Mouse (Mus musculus) erythroid progenitor cell, adult 5-6 weeks (primary cell): ENCODE measurements around the gene Samd14. TPM values are rescaled to one million over a fixed set of nuclear protein-coding genes. Genes with fewer than 3 reads are reported as not detected.

Source experiments
- ATAC-seq: replicated peaks from 2 replicates; pipeline ENCODE4 v1.8.0; 2016; ENCODE audit warnings: moderate number of reproducible peaks, mild to moderate bottlenecking, moderate TSS enrichment, inconsistent platforms; ENCODE audit not compliant: poor library complexity, low FRiP score, severe bottlenecking
- total RNA-seq, 2 experiments: library from RNA; stranded (forward) in 1 of 2; stranded (reverse) in 1 of 2; fragments of 150-400 nt in 1 of 2; fragments of 186-747, 209-891 nt in 1 of 2; gene quantifications; 2 replicates each; pipeline versions ENCODE4 v1.2.3 to v1.2.4; 2015 to 2017; ENCODE audit warnings: low replicate concordance in 2 of 2

Samd14 gene
- total RNA-seq, 2 experiments from 2014 or later = 99.2 to 103 TPM

DNA sequence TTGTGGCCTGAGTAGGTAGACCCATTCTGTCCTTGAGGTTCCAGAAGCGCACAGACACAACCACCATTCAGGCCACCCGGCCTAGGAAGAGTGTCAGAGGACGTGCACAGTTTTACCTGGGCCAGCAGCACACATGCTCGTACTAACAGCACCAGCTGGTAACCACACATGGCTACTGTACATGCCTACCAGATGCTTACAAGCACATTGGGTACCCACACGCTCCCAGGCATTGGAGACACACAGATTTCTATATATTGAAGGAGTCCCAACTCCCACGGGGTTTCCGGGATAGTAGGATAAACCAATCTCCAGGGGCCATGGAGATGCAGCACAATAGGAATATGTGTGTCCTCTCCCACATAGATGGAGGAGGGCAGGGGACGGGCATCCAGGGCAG is 7.0 kb upstream of the Samd14 start:
- ATAC-seq = no peak

DNA sequence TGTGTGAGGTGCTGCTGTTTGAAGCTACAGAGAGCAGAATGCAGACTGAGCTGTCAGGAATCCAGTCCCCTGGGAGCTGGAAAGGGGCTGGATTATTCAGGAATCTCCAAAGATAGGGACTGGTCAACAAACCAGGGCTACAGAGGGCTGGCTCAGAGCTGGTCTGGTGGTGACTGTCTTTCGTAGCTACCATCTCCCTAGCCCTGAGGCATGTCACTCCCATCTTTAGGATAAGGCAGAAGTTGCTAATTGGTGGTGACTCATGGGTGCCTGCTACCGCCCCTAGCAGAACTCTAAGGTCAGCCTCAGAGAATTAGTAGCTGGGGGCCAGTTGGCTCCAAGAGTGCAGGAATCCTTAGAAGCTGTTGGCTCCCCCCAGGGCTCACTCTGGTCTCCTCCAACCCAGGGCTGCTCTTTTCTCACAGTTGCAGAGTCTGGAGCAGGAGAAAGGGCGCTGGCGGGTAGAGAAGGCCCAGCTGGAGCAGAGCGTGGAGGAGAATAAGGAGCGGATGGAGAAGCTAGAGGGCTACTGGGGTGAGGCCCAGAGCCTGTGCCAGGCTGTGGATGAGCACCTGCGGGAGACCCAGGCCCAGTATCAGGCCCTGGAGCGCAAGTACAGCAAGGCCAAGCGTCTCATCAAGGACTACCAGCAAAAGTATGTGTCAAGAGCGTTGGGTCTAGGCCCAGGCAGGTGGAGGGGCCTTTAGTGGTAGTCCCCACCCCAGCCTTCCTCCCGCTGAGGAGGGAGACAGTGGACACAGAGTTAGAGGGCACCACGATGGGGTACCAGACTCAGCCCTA is 5.3 kb upstream of the Samd14 start:
- ATAC-seq = no peak

DNA sequence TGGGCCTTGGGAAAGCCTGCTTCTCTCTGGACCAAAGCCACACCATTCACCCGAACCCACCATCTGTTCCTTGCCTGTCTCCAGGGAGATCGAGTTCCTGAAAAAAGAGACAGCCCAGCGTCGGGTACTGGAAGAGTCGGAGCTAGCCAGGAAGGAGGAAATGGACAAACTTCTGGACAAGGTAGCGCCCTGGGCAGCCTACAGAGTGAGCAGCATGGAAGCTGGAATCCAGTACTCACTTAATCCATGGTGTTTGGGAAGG is 4.8 kb upstream of the Samd14 start:
- ATAC-seq = no peak

DNA sequence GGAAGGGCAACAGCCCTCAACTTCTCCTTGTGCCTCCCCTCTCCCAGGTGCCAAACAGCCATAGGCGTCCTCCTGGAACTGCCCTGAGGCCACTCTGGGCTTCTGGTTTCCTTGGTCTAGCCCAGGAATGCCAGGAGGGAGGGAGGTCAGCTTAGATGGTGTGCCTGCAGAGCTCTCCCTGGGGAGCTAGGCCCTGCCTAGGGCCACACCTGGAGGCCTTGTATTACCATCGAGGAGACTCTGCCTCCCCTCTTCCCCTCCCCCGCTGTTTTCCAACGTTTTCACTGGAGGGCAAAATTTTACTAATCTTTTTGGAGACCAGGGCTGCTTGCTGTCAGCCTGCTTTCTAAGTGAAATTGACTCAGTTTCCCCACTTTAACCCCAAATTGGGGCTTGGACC is 3.6 kb upstream of the Samd14 start:
- no peak for ATAC-seq

DNA sequence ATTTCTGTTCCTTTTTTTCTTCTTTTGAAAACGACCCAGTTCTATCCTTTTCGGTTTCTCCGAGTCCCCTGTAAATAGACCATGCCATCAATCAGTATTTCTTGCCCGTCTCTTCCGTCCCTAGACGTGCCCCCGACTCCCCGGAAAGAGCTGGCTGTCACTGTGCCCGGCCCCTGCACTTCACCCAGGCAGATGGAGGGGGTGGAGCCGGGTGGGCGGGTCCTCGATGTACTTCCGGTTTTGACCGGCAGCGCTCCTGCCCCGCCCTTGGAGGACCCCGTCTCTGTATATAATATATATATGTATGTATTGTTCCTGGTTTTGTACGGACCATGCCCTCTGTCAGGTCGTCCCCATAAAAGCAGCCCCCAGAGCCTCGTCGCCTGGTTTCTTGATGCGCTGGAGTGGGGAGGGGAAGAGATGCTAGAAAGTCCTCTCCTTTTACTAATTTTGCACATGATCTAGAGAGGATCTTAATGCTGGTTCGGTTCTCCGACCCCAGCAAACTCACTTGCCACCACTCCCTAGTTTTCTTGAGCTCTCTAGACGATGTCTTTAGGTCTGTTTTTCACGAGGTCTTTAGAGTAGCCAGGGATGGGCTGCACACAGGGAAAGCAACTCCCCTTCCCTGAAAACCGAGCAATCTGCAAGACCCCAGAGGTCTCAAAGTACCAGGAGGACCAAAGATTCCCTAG is 3.0 kb upstream of the Samd14 start:
- peak; percentile 62 for ATAC-seq

DNA sequence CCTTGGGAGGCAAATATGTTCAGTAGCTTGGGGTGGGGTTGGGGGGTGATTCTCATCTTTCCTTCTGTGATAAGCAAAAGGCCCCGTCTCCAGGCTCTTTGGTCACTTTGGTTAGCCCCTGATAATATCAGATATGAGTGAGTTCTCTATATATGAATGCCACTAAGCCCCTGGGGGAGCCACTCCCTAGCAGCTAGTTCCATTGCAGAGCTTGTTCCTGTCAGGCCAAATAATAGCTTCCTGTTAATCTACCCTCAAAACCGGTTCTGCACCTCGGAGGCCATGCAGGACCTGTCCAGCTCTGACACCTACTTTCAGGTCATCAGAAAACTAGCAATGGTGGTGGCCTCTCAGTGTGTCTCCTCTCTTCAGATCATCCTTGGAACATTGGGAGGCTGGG is 2.3 kb upstream of the Samd14 start:
- ATAC-seq = no peak

DNA sequence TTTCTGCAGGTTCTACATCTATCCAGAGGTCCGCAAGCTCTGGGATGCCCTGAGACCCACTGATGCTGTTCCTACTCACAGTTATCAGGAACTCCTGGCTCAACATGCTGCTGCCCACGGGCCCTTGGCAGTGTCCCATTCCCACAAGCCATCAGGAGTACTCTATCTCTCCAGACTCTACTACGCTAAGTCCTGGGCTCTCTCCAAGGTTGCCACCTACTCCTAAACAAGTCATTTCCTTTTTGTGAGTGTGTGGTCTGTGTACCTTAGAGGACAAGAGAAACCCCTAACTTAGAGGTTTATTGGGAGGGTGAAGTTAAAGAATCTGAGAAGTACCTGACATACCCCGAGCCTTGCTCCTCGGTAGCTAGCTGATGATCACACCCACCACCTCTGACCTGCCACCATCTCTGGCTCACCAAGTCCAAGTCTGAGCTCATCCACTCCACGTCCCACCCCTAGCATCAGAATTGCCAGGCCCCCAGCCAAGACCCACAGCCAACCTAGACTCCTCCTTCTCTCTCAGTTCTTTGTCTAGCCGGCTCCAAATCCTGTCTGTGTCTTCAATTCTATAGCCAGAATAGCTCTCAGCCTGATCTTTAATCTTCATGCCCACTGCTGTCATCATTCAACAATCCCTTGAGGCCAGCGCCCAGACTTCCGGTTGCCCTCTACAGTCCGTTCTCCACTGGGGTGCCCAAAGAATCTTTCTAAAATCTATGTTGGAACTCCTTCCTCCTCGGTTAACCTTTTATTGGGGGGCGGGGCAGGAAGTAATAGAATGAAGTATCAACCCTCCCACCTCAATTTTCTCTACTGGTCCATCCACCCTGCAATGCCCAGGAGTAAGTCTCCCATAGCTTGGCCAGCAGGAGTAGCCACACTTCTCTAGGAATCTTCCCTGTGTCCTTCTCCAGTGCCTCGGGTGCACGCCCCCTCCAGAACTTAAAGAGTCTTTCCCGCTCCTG is 734 bp upstream of the Samd14 start:
- peak; percentile 1; the same call in 1 of the 2 replicates for ATAC-seq

DNA sequence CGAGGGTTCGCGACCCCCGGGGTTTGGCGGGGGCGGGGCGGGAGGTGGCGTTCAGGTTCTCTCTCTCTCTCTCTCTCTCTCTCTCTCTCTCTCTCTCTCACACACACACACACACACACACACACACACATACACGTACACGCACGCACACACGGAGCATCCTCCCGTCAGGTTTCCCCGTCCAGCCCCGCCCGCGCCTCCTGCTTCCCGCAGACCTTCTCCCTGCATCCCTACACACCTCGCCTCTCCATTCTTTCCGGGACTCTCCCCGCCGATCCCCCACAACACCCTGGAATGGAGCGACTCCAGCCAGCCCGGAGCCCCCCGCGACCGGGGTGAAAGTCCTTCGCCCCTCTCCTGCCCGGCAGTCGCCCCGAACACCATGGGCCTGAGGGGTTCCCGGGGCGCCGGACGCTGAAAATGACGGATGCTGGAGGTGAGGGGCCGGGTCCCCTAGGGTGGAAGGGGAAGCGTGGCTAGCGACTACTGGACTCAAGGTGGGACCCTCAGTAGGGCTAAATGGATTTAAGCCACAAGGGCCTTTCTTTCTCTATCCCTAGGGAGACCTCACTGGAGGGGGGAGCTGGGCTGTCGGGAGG is 561 bp downstream of the Samd14 start:
- no peak for ATAC-seq

DNA sequence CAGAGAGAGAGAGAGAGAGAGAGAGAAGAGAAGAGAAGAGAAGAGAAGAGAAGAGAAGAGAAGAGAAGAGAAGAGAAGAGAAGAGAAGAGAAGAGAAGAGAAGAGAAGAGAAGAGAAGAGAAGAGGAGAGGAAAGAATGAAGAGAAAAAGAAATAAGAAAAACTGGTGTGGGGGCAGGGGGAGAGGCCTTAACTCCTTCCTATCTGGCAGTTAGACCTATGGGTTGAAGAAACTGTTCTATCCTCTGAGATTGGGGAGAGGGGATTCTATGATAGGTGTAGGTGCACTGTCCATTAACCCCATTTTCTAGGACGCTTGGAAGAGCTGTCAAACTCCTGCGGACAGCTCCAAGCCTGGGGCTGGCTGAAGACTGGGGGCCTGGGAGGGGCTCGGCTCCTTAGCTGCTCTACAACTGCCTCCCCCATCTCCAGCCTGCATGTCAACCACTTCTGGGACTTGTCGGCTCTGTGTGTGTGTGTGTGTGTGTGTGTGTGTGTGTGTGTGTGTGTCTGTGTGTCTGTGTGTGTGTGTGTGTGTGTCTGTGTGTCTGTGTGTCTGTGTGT is 1.2 kb downstream of the Samd14 start:
- ATAC-seq = peak; percentile 25; the same call in 1 of the 2 replicates

DNA sequence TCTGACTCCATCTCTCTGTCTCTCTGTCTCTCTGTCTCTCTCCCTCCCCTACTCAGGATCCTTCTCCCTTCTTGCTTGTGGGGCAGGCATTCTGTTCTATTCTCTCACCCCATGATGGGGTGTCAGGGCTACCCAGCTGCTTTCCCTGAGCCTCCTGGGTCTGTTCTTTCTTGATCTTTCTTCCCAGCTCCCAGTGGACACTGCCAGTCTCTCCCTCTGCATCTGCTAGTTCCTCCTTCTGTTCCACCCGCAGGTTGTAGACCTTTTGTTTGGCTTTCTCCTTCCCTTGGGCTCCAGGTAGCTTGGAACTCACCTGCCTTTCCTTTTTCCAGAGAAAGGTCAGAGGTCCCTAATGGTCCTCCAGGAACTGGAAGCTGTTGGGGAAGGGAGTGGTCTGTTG is 1.7 kb downstream of the Samd14 start:
- ATAC-seq = 0 out of 2 replicates have a peak, but pooled peaks have one; percentile 1

DNA sequence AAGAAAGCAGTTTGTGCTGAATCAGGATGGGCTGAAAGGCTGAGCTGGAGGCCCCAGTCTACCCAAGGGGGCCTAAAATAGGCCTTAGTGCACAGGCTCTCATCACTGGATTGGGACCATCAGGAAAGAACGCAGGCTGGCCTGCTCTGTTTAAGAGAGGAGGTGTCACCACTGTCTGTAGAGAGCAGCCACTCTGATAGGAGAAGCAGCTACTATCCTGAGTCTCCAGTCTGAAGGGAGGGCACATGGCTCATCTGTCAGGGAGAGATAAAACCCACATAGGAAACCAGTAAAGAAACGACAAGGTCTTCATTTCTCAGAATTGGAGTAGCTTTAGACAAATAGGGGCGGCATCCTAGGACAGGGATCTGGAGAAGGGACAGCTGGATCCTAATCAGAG is 2.4 kb downstream of the Samd14 start:
- peak; percentile 80 for ATAC-seq

DNA sequence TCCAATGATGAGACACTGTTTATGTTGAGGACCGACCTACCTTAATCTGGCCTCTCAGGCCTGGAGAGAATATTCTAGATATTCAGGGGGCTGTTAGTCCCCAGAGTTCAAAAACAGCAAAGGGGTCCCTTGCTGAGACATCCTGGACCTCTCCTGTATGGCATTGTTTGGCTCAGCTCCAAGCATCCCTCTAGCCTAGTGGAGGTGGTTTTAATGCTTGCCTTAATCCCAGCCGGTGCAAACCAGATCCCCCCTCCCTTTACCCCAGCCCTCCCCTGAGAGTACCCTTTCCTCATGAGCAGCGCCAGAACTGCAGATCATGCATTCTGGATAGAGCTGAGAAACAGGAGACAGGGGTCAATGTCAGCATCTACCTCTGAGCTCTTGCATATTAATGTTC is 2.8 kb downstream of the Samd14 start:
- no peak for ATAC-seq

DNA sequence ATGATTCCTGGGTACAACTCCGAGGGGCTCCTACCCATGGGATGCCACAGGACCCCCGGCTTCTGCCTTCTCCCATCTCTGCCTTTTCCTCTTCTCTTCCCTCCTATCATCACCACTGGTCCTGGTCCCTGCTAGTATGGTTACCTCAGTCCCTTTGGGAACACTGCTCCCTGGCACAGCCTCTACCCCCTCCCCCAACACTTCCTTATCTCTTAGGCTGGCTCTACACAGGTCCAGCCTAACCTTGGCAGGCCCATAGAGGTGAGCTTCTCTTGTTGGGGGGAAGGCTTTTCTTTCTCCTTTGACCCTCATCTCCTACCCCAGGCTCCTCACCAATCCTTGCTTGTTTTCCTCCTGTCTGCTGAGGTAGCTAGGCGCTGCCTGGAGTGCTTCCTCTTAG is 5.8 kb downstream of the Samd14 start:
- no peak for ATAC-seq

DNA sequence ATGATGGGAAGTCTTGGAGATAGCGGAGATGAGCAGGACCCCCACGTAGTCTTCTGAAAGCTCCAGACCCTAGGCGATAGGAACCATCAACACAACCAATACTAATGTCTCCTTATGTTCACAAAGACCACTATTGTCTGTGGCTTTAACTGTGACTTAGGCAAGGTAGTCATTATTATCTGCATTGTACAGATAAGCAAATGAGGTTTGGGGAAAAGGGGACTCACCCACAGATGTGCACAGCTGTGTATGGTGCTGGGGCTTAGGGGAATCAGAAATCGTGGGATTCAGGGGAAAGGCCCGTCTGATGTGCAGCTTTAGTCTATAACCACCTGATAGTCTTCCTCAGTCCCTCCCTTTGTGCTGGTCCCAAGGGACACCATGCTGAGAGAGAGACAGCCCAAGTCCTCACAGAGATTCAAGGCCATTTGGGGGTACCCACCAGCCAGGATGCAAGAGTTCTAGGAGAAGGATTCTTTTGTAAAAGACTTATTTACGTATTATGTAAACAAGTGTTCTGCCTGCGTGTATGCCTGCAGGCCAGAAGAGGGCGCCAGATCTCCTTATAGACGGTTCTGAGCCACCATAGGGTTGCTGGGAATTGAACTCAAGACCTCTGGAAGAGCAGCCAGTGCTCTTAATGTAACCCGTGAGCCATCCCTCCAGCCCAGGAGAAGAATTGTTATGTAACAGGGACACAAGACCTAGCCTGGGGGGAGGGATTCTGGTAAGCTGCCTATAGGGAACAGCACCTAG is 12.7 kb downstream of the Samd14 start:
- no peak for ATAC-seq

DNA sequence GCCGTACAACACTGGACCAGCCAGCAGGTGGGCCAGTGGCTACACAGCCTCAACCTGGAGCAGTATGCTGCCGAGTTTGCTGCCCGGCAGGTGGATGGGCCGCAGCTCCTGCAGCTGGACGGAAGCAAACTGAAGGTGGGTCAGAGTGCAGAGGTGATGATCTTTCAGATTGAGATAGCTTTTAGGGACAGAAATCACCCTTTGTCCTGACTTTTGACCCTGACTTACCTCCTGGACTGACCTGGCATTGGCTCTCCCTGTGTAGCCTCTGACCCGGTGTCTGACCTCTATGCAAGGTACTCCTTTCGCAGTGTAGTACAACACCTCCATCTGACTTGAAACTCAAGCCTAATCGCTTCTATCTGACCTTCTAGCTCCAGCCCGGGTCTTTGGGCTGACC is 13.8 kb downstream of the Samd14 start:
- no peak for ATAC-seq

DNA sequence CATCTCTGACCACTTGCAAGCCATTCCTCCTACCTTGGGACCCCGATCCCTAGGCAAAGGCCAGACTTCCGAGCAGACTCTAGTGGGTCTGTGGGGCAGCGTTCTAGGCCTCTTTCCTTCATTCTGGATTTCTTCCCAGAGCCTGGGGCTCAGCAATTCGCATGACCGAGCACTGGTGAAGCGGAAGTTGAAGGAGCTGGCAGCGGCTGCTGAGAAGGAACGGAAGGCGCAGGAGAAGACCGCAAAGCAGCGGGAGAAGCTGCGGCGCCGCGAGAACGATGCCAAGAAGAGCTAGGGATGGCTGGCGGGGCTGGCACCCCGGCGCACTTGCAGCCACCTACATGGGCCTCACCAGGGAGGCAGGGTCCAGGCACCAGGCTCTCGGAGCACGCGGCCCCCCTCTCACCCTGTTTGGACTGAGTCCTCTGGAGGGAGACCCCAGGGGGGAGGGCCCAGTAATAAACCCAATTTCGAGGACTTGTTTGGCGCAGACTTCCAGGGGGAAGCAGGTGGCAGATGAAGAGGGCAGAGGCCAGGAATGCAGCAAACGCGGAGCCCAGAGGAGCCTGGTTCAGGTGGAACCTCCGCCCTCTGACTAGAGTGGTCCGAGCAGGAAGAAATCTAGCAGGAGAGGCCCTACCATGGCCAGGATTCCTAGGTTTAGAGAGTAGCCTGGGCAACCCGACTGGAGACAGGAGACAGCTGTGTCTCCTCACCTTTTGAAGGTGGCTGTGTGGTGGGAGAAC is 14.9 kb downstream of the Samd14 start:
- ATAC-seq = no peak

DNA sequence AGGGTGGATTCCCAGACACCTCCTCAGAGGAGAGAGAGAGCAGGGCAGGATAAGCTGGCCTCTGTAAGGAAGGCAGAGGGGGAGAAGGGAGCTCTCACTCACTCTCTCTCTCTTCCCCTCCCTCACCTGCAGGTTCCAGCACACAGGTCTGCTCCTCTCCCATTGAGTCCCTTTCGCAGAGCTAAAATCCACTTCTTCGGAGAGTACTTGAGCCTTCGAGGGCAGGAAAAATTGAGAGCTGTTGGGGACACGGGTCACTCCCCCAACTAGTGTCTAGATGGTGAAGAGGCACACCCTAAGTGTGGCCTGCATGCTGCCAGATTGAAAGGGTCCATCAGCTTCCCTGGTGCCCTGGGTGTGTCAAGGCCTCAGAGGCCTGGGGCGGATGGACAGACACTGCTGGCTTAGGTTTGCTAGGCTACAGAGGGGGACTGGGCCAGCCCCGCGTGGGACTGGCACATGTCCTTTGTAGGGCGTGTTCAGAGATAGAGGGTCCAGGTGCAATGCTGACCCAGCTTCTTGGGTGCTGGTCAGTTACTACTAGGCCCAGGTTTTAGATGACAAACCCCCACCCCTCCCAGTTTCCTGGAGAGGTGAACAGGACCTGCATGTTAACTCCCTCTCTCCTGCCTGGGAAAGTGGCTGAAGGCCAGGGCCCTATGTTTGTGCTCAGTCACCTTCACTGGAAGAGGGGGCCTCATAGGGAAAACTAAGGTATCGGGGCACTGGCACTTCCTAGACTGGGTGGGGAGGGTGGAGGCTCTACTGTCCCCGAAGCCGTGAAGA is 15.7 kb downstream of the Samd14 start:
- ATAC-seq = no peak

DNA sequence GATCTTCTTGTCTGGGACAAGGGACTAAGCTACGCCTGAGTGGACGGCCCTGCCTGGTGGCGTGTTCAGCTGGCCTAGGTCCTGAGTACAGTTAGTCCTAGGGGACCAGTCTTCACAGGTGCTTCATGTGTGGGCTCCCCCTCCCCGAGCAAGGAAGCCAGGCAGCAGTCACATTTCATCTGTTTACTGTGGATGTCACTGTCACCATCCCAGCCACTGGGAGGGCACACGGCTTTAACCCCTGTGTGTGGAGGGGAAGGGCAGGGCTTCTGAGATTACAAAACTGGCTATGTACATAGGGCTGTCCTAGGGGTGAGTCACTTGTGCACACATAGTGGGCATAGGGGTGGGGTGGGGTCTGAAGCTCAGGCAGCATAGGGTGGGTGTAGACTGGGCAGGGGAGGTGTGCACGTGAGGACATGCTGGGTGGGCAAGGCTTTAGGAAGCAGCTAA is 16.4 kb downstream of the Samd14 start:
- no peak for ATAC-seq
